9 mouse cellular contexts compared by ENCODE assay signal in the genomic region with DNA sequence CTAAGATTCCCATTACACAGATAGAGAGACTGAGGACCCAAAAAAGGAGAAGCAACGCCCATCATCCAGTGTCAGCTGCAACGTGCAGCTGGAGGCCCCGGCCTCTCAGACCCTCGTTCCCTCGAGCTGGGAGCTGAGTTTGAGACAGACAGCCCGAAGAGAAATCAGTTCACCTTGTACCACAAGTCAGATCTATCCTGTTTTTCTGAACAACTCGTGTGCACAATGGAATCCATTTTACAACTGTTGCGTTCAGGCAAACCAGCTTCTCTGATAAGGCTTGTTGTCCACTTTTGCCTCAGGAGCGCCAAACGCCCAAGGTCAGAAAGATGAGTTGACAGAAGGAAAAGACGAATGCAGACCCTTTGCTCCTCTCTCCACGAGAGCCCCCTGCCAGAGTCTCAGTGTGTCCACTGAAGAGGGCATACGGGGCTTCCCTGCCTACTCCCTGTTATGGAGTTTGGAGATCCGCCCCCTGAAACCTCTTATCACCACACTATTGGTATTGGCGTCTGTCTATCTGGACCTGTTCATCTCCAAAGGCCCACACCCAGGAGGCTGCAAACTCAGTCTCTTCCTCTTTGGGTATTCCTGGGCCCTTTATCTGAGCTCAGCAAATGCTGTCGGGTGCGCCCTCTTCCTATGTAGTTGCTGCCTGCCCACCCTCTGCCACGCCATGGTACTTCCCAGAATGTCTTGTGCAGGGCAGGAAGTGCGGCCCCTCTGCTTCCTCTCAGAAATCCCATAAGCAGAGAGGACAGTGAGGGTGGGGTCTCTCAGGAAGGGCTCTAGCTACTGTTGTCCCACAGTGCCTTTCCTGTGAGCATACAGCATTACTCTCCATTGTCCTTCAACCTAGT. TPM values are rescaled to one million over a fixed set of nuclear protein-coding genes. Genes with fewer than 3 reads are reported as not detected.
DNase-seq lines count a peak whose midpoint lies in the region; ATAC-seq and TF ChIP-seq lines count a peak whose summit lies in the region.
"Had no signal": no experiment of that assay in that cellular context is flagged by ENCODE, and none has a peak within 500 bp of the region (broad histone marks: within the 10 kb centered on the region; RNA-seq: fewer than 3 reads in every experiment).

No protein-coding gene starts in this region.

- H3K4me3 ChIP-seq in stomach, embryonic 14.5 days (ENCODE audit: low read depth, low read length): no peak overlapping the region
- H3K4me3 ChIP-seq in stomach, postnatal 0 days (ENCODE audit: low read depth, low read length): no peak overlapping the region
- H3K4me3 ChIP-seq in heart, embryonic 15.5 days: no peak overlapping the region
- no peak overlapping the region for H3K4me3 ChIP-seq in lung, adult 2 months (replicated peaks; ENCODE audit: extremely low read depth, low read depth, low read length)
- H3K4me3 ChIP-seq: hindbrain, embryonic 12.5 days had no signal

- no peaks in the 10 kb centered on the region for H3K27me3 ChIP-seq in stomach, embryonic 14.5 days (ENCODE audit: control insufficient read depth, insufficient read depth, low read length)
- no peaks in the 10 kb centered on the region for H3K27me3 ChIP-seq in stomach, postnatal 0 days (ENCODE audit: control insufficient read depth, insufficient read depth, low read length)
- no peaks in the 10 kb centered on the region for H3K27me3 ChIP-seq in heart, embryonic 15.5 days

- H3K27ac ChIP-seq in stomach, embryonic 14.5 days (ENCODE audit: low read length): no peak overlapping the region
- no peak overlapping the region for H3K27ac ChIP-seq in stomach, postnatal 0 days (replicated peaks)
- H3K27ac ChIP-seq in heart, embryonic 15.5 days: peak overlapping the region; percentile 57
- H3K27ac ChIP-seq: hindbrain, embryonic 12.5 days had no signal

- WGBS in stomach, embryonic 14.5 days: 77% methylated on average over 19 of the region's 19 CpGs
- 80% methylated on average over 19 of the region's 19 CpGs for WGBS in stomach, postnatal 0 days
- WGBS in heart, embryonic 15.5 days: 63% methylated on average over 19 of the region's 19 CpGs
- WGBS in lung, adult 2 months: 60% methylated on average over 19 of the region's 19 CpGs

- TF ChIP-seq POLR2A in lung, adult 2 months (IDR thresholded peaks at IDR 0.05; ENCODE audit: borderline replicate concordance, extremely low read depth, low read depth, low read length): 0 out of 2 replicates have a peak, but pooled peaks have one; percentile 16

- no peaks in the 10 kb centered on the region for H3K36me3 ChIP-seq in stomach, embryonic 14.5 days (ENCODE audit: control insufficient read depth, insufficient read depth, low read length)
- no peaks in the 10 kb centered on the region for H3K36me3 ChIP-seq in stomach, postnatal 0 days (ENCODE audit: control insufficient read depth, insufficient read depth, low read length)
- no peaks in the 10 kb centered on the region for H3K36me3 ChIP-seq in heart, embryonic 15.5 days
- H3K36me3 ChIP-seq: hindbrain, embryonic 12.5 days had no signal

- H3K4me2 ChIP-seq in stomach, embryonic 14.5 days (replicated peaks; ENCODE audit: low read depth, low read length): no peak overlapping the region
- no peak overlapping the region for H3K4me2 ChIP-seq in stomach, postnatal 0 days (replicated peaks; ENCODE audit: low read depth)
- no peak overlapping the region for H3K4me2 ChIP-seq in heart, embryonic 15.5 days
- H3K4me2 ChIP-seq: hindbrain, embryonic 12.5 days had no signal

- no peaks in the 10 kb centered on the region for H3K9me3 ChIP-seq in stomach, embryonic 14.5 days (ENCODE audit: control insufficient read depth, low read depth, low read length)
- no peaks in the 10 kb centered on the region for H3K9me3 ChIP-seq in stomach, postnatal 0 days (ENCODE audit: control insufficient read depth, low read length)
- no peaks in the 10 kb centered on the region for H3K9me3 ChIP-seq in heart, embryonic 15.5 days (replicated peaks)
- H3K9me3 ChIP-seq: hindbrain, embryonic 12.5 days had no signal

- no peak overlapping the region for H3K9ac ChIP-seq in stomach, embryonic 14.5 days (replicated peaks; ENCODE audit: low read depth, low read length)
- H3K9ac ChIP-seq in stomach, postnatal 0 days (ENCODE audit: low read length): no peak overlapping the region
- no peak overlapping the region for H3K9ac ChIP-seq in heart, embryonic 15.5 days
- H3K9ac ChIP-seq: hindbrain, embryonic 12.5 days had no signal

- no peak for DNase-seq in stomach, postnatal 0 days (ENCODE audit: low spot score)
- DNase-seq in lung, adult 2 months: peak; percentile 34
- DNase-seq in adrenal gland, postnatal 10 days: no peak
- no peak for DNase-seq in embryo, embryonic 9.5 days (ENCODE audit: extremely low spot score)
- no peak for DNase-seq in thymus, adult 18-20 months
- no peak for DNase-seq in ovary, postnatal 14 days (ENCODE audit: low spot score)

- H3K4me1 ChIP-seq in stomach, embryonic 14.5 days (ENCODE audit: control insufficient read depth, insufficient read depth, low read length): peaks cover 25% of the 10 kb centered on the region
- H3K4me1 ChIP-seq in stomach, postnatal 0 days (replicated peaks; ENCODE audit: control insufficient read depth, insufficient read depth): peaks cover 8% of the 10 kb centered on the region; the same call in 1 of the 2 replicates
- H3K4me1 ChIP-seq in heart, embryonic 15.5 days (replicated peaks): peaks cover 75% of the 10 kb centered on the region
- peaks cover 11% of the 10 kb centered on the region for H3K4me1 ChIP-seq in lung, adult 2 months (ENCODE audit: control insufficient read depth, insufficient read depth, low read length)

- no peak for TF ChIP-seq EP300 in stomach, postnatal 0 days (optimal IDR thresholded peaks at IDR 0.05)

- TF ChIP-seq CTCF in stomach, postnatal 0 days (IDR thresholded peaks at IDR 0.05; ENCODE audit: low read depth): no peak
- no peak for TF ChIP-seq CTCF in lung, adult 2 months (IDR thresholded peaks at IDR 0.05; ENCODE audit: insufficient read depth, low read length)

- peak; percentile 14; the same call in 1 of the 2 replicates for ATAC-seq in stomach, embryonic 14.5 days (ENCODE audit: insufficient number of reproducible peaks, insufficient read depth, low FRiP score, low read depth)
- ATAC-seq in stomach, postnatal 0 days (ENCODE audit: low FRiP score, low TSS enrichment): no peak
- ATAC-seq in heart, embryonic 15.5 days (replicated peaks; ENCODE audit: insufficient number of reproducible peaks, insufficient read depth, low FRiP score, low read depth): 0 out of 2 replicates have a peak, but pooled peaks have one; percentile 25

RNA-seq across cellular contexts. Expression of a gene that starts 57.7 kb away (rescaled TPM):
- 43.9 and 45.3 TPM in 2 replicates for polyA plus RNA-seq in stomach, embryonic 14.5 days (2014; fragmentation: Nextera tagmentation; extraction: Ambion mirVana)
- polyA plus RNA-seq in stomach, postnatal 0 days (2015; fragmentation: Nextera tagmentation; extraction: Ambion mirVana): 13.0 and 13.8 TPM in 2 replicates
- 22.1 and 26.2 TPM in 2 replicates for polyA plus RNA-seq in heart, embryonic 15.5 days (2015; fragmentation: Nextera tagmentation; extraction: Ambion mirVana)
- 51.6 and 52.6 TPM in 2 replicates for polyA plus RNA-seq in lung, adult 2 months (2012; rRNA removed)
- total RNA-seq in adrenal gland, postnatal 10 days (2021): 10 to 100 TPM; 63.8 to 73.3 TPM
